Mouse (Mus musculus) thymus, postnatal 4 days (tissue): ENCODE results near the gene Gosr2.

ENCODE experiments used
- DNase-seq: peaks from one replicate; pipeline ENCODE4 v3.0.0; 2021

The Gosr2 gene

DNA sequence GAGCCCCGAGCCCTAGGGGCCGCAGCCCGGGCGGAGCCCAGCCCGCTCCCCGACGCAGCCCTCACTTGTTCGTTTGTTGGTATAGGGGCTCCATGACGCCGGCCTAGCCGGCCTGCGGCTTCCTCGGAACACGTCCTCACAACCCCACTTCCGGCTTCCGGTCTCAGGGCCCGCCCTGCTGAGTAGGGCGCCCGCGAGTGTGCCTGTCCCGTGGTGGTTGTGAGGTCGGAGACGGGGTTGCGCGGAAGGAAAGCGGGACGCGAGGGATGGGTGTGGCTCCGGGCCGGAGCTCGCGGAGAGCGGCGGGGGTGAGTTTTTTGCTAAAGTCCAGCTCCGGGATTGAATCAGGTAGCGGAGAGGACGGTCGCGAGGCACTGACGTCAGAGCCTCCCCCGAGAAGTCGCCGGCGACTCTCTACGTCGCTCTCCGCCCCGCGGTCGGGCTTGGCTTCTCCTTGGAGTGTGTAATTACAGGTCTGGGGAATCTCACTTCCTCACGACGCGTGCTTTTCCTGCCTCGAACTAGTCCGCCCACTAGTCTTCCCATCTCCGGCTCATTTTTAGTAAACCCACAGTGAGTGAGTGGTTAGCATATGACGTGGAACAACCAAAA lies at the start of gene Gosr2:
Gosr2 (minus strand) TSS at position 334 of the 612 bp plus-strand sequence.
- DNase-seq: peak; percentile 91

DNA sequence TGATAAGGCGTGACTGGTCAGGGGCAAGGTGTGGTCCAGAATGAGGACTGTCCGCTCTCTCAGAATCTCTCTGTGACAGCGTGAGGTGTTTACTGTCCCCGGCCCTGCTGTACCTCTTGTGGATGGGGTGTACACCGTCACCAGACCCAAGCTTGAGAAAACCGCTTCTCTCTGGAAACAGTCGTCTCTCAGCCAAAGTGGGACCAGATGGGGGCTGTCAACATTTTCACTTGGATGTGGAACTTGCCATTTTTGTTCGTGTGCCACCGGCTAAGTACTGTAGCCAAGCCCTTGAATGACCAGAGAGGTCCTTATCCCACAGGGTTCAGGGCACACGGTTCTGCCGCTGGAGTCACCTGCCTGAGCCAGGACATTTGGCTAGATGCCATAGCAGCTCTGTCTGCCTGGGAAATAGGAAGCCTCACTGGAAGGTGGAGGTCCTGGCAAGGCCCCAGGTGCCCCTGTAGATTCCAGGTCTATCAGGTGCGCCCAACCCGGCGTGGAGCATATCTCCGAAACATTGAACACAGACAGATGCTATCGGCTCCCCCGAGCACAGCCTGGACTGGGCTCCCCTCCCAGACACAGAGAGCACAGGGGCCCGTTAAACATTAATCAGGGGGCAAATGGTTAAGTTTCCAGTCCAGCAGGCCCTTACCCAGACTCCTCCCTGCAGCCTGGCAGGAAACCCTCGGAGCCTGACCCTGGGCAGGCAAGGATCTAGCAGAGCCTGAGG lies 37.5 kb upstream of the Gosr2 start:
- no peak for DNase-seq

DNA sequence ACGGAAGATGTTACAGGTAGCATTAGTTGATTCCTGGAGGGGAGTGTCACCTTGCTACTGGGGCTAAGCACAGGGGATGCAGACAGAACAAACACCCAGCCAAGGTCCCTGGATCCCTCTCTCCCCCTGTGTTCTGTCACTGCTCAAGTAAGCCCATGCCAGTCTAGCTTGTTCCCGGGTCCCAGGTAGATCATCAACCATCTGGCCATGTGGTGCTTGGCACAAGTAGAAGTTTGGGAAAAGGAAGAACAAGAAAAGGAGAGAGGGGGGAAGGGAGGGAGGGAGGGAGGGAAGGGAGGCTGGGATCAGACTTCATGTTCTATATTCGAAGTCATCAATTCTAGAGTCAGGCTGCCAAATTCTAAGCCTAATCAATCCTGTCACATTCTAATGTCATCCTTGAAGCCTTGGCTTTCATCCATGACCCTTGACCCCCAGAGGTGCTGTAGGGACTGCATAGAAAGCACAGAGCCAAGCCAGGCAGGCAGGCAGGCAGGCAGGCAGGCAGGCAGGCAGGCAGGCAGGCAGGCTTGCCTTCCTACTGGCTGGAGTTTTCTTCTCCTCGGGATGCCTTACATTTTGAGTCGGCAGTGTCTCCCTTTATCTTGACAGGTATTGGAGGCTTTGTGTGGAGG lies 36.8 kb upstream of the Gosr2 start:
- DNase-seq: no peak

DNA sequence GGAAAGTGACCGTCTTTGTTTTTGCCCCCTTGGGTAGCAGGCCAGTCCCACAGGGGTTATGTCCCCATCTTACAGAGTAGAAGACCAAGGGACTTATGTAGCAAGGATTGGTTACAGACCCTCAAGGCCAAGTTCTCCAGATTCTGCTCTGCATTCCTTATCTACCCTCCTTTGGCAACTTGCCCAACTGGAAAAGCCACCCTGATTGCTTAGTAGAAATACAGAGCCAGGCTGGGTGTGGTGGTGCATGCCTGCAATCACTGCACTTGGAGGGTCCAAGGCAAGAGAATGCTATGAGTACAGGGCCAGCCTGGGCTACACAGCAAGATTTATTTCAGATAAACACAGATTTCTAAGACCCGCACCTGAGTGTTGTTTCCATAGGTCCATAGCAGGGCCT lies 36.3 kb upstream of the Gosr2 start:
- no peak for DNase-seq

DNA sequence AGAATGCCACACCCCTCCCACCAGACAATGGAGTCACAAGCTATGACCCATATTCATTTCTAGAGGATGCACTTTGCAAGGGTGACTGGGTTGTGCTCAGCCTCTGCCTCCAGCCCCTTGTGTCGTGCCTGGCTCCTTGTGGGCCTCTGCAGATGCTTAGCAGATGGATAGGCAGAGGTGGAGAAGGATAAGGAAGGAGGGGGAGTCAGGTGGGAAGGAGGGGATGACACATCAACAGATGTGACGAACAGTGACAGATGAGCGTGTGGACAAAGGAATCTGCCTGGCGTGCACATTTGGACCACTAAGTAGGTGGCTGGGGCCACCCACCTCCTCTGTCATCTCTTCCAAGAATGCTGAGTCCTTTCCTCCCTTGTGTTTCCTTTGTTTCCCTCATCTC lies 35.4 kb upstream of the Gosr2 start:
- no peak for DNase-seq

DNA sequence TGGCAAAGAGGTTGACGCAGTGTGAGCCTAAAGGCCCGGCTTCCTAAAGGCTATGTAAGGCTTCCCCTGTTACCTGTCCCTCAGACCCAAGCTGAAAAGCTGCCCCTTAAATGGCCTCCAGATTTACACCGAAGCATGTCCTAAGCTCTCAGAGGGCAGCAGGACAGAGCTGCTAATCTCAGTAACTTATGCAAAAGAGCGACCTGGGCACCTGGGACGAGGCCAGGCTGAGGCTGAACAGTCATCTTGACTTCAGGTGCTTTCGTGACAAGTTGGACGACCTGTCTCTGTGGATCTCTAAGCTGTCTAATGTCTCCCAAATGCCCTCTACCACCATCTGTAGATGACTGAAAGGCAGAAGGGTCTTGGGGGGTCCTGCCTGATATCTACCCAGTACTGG lies 34.6 kb upstream of the Gosr2 start:
- no peak for DNase-seq

DNA sequence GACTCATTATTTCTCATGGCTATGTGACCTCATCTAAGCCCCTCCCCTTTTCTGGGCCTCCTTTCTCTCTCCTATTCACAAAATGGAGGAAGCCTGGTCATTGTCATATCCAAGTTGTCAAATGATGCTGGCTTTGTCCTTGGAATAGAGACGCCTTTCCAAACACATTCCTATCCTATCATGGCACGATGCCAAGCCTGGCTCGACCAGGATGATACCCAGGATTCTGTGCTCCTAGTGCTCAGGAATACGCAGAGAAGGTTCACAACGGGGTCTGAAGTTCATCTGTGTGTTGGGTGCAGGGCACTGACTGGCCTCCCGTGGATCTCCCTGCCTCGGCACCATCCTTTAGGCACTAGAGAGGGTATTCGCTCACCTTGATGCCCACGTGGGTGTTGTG lies 33.9 kb upstream of the Gosr2 start:
- no peak for DNase-seq

DNA sequence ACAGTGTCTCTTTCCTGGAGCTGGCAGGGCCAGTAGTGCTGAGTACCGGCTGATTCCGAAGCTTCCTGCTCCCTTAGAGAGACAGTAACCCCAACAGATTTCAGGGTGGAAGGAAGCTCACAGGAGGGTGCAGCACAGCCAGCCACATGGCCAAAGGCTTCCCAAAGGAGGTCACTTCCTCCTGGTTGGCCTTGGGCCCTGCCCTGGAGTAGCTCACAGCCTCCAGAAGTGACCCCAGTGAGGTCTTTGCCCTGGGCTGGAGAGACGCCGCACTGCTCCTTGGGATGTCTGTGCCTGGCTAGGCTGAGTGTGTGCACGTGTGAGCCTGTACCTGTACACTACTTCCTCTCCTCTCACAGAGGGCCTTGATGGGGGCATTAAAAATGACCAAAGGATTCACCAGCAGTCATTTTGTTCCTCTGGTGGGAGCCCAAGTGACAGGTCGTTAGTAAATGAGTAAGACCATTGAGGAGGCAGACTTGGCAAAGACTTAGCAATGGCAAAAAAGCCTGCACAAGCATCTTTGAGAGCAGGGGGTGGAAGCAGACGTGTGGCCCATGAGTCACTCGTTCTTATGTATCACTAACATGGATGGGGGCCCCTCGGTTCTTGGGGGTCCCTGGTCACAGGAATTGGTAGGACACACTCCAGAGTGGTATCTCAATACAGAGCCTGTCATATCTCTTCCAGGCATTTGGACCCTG lies 31.7 kb upstream of the Gosr2 start:
- no peak for DNase-seq

DNA sequence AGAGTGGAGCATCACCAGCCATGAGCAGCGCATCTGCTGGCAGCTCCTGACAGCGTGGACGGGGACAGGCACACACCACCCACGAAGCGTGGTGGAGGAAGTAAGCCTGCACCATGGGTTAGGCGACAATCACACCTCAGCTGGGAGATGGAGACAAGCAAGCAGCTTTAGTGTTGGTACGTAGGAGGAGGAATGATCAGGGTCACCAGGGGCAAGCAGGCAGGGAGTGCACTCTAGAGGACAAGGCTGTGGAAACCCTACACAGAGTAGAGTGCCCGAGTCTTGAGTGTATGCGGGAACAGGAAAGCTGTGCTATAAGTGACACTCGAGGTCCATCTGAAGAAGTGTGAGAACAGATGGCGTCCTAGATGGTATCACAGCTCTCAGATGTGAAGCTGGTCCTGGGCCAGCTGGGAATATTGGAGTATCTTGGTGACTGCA lies 26.7 kb upstream of the Gosr2 start:
- DNase-seq: no peak

DNA sequence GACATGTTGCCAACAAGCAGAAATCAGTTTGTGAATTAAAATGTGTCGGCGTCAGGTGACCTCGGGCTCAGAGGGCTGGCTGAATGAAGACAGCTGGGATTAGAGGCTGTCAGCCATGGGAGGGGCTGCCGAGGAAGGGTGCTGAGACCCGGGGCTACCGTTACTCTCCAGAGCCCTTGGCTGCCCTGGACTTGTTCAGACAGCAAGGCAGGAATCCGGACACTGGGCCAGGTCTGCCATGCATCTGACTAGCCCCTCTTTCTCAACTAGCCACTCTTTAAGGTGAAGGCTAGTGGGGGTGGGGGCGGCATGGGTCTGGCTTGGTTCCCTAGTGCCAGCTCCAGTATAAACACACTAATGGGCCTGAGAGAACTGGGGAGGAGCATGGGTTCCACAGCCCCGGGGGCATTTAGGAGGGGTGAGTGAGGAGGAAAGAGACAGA lies 24.4 kb upstream of the Gosr2 start:
- DNase-seq: no peak

DNA sequence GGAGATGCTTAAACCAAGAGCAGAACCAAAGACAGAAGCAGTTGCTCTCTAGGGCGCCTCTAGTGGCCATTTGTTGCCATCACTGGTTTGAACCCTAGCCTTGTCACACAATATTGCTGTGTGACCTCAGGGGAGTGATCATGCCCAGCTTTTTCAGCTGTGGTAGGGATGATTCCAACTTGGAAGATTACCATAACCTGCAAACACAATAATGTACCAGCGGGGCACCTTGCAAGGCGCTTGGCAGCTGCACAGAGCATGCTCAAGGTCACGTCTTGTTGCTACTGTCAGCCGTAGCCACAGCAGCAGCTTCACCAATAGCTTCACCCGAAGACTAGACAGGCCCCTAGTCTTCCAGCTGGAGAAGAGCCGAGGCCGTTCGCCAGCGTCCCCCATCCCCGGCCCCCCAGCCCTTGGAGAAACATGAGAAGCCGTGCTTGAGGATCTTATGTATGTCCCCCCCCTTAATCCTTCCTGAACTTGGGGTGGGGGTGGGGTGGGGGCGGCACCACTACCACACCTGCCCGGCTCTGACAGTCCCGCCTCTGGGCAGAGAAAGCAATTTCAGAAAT lies 23.9 kb upstream of the Gosr2 start:
- DNase-seq: peak; percentile 60

DNA sequence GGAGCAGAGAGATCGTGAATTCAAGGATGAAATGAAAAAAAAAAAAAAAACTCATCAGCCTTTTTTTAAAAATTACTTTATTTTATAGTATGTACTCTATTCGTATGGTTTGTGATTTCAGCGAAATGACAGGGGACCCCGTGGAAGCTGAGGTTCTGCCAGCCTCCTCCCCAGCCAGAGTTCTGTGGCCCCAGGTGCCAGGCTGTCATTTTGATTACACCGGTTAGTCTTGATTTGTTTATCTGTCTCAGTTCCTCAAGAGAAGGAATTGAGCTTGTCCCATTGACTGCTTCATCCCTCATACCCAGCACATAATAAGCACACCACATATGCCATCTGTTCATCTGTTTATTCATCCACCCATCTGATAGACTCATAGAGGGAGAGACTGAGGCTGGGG lies 21.7 kb upstream of the Gosr2 start:
- DNase-seq: no peak

DNA sequence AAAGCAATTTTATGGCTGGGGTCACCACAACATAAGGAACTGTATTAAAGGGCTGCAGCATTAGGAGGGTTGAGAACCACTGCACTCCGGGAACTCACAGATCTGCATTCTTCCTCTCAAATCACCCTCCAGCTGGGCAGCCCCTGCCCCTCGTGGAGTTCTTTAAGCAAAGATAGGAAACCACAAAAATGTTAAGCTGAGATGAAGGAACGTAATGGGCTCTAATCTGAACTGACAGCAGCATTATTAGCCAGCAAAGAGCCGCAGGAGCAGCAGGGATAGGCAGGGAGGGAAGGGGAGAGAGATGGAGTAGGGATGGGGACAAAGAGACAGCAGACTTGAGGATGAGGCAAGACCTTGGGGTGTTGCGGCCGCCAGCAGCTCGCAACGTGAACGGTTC lies 19.3 kb upstream of the Gosr2 start:
- no peak for DNase-seq

DNA sequence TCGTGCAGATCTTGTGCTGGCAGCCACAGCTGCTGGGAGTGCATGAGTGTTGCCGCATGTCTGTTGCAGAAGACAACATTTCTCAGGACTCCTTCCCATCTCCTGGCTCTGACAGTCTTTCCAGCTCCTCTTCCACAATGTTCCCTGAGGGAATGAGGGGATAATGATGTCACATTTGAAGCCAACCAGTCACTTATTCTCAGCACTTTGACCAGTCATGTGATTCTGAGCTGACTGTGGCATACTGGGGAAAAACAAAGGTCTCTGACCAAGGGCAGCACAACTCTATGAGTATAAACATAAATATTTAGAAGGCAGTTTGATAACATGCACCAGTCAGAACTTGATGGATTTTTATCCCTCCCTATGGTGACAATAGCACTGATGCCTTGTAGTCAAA lies 16.4 kb upstream of the Gosr2 start:
- DNase-seq: no peak

DNA sequence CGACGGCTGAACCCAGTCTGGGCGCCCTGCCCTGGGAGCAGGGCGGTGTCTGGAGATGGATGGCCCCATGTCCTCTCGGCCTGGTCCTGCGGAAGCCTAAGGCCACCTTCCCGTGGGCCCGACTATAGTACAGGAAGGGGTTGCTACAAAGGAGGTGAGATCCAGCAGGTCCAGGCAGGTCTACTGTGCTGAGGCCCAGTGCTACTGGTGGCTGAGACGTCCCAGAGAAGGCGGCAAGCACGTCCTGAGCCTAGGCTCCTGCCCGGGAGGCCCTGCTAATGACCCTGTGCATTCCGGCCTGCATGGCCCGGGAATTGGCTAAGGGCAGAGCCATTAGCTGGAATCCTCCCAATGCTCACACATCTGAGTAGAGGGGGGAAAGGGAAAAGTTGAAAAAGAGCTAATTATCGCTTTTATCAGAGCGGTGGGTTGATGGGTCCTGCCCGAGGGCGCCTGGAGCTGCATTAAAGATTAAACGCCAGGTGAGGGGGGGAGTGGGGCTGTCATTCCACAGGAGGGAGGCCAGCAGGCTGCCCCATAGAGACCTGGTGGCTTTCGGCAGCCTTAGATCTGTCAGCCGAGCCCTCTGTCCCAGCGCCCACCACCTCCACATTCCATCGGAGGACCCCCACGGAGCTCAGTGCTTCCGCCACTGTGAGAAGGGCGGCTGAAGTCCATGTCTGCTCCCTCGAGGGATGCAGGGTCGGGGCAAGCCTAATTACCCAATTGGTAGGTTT lies 14.3 kb upstream of the Gosr2 start:
- no peak for DNase-seq

DNA sequence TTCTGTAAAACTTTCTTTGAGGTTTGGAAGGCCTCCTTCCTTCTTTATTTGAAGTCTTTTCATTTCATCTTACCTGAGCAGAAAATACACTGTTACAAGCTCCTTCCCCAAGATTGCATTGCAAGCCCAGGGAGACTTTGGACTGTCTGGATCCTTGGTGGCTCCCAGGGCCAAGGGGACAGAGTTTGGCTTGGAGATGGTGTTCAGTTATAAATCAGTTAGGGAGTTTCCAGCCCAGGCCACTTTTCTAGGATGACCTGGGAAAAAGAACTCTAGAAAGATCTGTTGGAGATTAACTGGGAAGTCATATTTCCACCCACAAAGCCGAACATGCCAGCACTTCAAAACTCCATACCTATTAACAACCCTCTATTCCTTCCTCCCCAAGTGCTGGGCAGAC lies 12.3 kb upstream of the Gosr2 start:
- no peak for DNase-seq

DNA sequence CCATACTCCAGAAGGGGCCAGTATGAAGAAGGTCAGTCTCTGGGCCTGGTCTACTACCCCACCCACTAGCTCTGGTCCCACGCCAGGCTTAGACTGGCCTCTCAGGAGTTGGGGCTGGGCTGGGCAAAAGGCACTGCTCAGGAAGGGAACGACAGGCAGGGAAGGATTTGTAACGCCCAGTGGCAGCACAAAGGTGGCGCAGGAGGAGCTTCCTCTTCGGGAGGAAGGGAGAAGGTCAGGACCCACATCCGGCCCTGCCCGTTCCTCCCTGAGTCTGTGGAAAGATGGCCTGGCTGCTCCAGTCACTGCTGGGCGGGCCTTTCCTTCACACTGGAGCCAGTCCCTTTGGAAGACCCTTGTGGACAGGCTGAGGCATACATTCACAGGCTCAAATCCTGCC lies 9.3 kb upstream of the Gosr2 start:
- no peak for DNase-seq

DNA sequence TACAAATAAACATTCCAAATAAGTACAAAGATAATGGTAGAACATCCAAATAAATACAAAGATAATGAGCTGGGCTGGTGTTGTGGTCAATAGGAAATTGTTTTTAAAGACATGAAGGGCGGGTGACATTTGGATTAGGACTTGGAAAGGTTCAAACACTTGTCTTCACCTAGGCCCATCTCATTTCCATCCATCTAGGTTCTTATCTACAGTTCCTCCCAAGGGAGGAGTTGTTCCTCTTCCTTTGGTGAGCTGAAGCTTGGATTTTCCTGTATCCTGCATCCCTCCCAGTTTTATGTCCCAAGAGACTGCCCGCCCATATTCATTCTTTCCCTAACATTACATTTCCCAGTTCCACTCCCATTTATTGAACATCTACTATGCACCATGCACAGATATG lies 528 bp upstream of the Gosr2 start:
- no peak for DNase-seq

DNA sequence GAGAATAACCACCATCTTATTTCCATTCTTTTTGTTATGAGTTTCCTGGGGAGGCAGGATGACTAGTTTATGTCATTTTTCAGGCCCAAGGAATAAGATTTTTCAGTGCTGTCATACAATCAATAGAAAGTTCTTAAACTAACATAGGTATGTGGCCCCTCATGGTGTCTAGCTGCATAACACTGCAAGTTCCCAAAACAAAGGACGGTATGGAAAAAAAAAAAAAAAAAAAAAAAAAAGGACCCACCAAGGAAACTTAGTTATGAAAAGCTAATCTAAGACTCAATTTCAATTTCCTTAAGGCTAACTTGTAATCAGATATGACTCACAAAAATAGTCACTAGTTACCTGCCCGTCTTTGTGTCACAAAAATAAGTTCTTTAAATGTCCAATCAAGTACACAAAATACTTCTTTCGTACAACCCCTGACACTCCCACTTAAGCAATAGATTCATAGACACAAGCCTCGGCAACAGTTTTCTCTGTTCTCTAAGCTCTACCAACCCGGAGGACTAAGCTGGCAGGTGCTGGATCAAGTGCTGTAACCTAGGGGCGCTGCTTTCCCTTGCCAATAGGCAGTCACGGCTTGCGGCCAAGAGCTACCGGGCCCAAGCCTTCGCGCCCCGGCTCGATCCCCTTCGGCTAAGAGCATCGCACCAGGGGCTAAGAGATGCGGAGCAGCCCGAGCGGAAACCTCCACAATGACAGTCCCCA lies 690 bp downstream of the Gosr2 start:
- no peak for DNase-seq

DNA sequence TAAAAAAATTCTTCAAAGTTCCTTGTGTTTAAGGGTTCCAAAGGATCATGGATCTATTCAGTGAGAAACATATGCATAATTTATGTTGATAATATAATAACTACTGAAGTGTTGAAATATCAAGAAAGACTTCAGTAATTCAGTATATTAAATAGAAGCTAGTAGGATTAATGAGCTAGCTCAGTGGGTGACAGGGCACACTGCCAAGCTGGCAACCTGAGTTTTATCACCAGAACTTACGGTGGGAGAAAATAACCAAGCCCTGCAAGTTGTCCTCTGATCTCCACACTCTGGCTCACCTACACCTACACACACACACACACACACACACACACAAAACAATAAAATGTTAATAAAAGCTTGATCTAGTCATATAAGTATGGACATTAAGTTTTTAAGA lies 4.5 kb downstream of the Gosr2 start:
- no peak for DNase-seq

DNA sequence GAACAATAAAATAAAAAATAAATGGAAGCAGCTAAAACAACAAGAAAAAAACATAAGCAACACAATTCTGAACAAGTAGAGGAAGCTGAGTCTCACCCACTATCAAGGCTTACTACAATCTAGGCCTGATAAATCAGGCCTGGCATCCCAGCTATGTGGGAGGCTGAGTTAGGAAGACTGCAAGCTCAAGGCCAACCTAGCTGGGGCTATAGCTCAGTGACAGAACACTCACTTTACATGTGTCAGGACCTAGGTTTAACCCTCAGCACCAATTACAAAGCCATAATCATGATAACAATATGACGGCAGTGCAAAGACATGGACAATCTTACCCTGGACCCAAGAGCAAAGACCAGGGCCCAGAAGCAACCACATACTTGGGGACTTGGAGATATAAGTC lies 6.7 kb downstream of the Gosr2 start:
- DNase-seq: no peak

DNA sequence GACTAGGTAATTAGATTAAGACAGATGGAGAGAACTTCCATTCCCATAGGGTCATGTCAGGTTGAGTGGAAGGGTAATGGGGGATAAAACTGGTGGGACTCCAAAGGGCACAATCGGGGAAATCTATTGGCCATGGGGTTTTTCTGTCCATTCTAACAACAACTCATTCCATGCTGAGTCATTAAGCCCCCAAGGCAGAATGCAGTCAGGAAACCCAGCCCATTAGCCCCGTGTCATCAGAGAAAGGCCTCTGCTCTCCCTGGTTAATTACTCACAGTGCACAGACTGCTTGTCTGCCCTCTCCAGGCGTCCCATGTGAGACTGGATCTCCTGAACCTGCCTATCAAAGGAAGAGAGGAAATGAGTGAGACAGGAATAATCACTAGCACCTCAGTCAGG lies 8.7 kb downstream of the Gosr2 start:
- DNase-seq: no peak
